Mouse (Mus musculus): Measurements from ENCODE around the gene Olfr1175-ps.

The Olfr1175-ps gene

GRCm38 (mm10) chr2:88327115-88327514 is at the start of gene Olfr1175-ps:
Gene Olfr1175-ps (minus strand): TSS chr2:88327215.
- DNase-seq = no peak

GRCm38 (mm10) chr2:88356304-88356703 is 29.3 kb upstream of the Olfr1175-ps start:
- no peak for DNase-seq

GRCm38 (mm10) chr2:88346392-88346791 is 19.4 kb upstream of the Olfr1175-ps start, which contains the start of gene Olfr1177-ps:
Gene Olfr1177-ps (minus strand): TSS chr2:88346492.
- DNase-seq = no peak

GRCm38 (mm10) chr2:88336421-88336820 is 9.4 kb upstream of the Olfr1175-ps start, which contains the start of gene Olfr1176:
Gene Olfr1176 (plus strand): TSS chr2:88336721.
- no peak for DNase-seq

- DNase-seq = no peak
These were observed 12.0 kb downstream of the Olfr1175-ps start, which contains the start of gene Olfr1174-ps for GRCm38 (mm10) chr2:88315035-88315434. Gene Olfr1174-ps (minus strand): TSS chr2:88315135.

GRCm38 (mm10) chr2:88279775-88280174 is 47.2 kb downstream of the Olfr1175-ps start, which contains the start of gene Olfr1173:
Gene Olfr1173 (minus strand): TSS chr2:88279875.
- no peak for DNase-seq
